Mouse (Mus musculus) thymus, adult 2 months (tissue): ENCODE measurements around the gene Wdr24.

Source experiments
- CTCF ChIP-seq: fragments of 200-500 bp; IDR thresholded peaks from 2 replicates; pipeline ENCODE4 v1.5.1; 2012; ENCODE audit warnings: mild to moderate bottlenecking, control low read depth, low read length, moderate library complexity, borderline replicate concordance; ENCODE audit not compliant: control insufficient read depth, poor library complexity, insufficient read depth; ENCODE audit errors: extremely low read depth
- POLR2A ChIP-seq: fragments of 200-500 bp; IDR thresholded peaks from 2 replicates; pipeline ENCODE4 v1.6.1; 2012; ENCODE audit warnings: mild to moderate bottlenecking, low read length, control low read depth, moderate library complexity; ENCODE audit not compliant: control insufficient read depth, poor library complexity, insufficient read depth; ENCODE audit errors: extremely low read depth

DNA sequence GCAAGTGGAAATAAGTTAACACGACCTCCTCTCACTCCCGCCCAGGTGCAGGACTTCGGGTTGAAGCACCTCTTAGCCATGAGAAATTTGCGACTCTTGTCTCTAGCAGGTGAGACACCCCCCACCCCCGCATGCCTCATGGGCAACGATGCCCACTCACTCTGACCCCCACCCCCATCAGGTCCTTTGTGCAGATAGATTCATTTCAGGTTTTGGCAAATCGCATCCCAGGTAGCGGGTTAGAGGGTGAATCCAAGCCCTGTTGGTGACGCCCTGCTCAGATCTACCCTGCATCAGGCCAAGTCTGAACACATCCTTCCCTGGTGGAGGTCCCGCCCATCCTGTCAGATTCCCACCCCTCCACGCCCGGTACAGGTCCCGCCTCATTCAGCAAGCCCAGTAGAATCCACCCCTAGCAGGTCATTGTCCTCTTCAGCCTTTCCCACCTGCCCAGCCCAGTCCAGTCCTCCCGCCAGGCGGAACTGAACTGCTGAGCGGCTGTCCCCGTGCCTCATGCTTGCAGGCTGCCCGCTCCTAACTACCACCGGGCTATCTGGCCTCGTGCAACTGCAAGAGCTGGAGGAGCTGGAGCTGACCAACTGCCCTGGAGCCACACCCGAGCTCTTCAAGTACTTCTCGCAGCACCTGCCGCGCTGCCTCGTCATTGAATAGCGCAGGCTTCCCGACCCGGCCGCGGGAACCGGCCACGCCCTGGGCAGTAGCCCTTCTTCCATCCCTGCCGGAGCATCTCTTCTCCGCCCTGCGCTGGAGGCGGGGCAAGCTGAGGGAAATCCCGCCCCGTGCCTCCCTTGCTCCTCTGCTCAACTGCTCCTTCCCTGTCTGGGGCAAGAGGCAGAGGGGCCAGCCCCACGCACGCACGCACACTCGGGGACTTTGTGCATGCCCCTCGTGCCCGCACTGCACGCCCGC lies 4.3 kb upstream of the Wdr24 start:
- no peak for TF ChIP-seq POLR2A
- TF ChIP-seq CTCF: no peak
